Mouse (Mus musculus) spleen, adult 2 months (tissue): ENCODE results near the gene Ror1.

Experiments
- CTCF ChIP-seq: fragments of 200-500 bp; IDR thresholded peaks from 2 replicates; pipeline ENCODE4 v1.5.1; 2011; ENCODE audit warnings: mild to moderate bottlenecking, inconsistent platforms; ENCODE audit not compliant: insufficient read depth, insufficient read length, insufficient replicate concordance; ENCODE audit errors: extremely low read depth
- POLR2A ChIP-seq: fragments of 200-500 bp; IDR thresholded peaks from 2 replicates; pipeline ENCODE4 v1.6.1; 2011; ENCODE audit warnings: low read depth, low read length, inconsistent platforms

- TF ChIP-seq POLR2A: no peak
- TF ChIP-seq CTCF: no peak
These were observed 181.4 kb downstream of the Ror1 start for GRCm38 (mm10) chr4:100276970-100277369.
